Mouse (Mus musculus) kidney, postnatal 10 days (tissue): ENCODE measurements at regions not wholly inside any gene's neighbourhood (a gene's known extent, or its start where the extent isn't known, plus 50 kb on each side); places are given as distances from the start of the nearest gene placed in this dataset.

Experiments
- DNase-seq: peaks from one replicate; pipeline ENCODE4 v3.0.0; 2021; ENCODE audit warnings: mixed read lengths

- no peak for DNase-seq
Measured at GRCm38 (mm10) chr1:69375246-69375645, 267.4 kb upstream of the Erbb4 start.

- DNase-seq = no peak
Measured at GRCm38 (mm10) chr1:69370078-69370477, 262.2 kb upstream of the Erbb4 start.

GRCm38 (mm10) chr1:69367531-69367930 is 259.7 kb upstream of the Erbb4 start:
- DNase-seq = no peak

- no peak for DNase-seq
Measured at GRCm38 (mm10) chr1:69364069-69364468, 256.2 kb upstream of the Erbb4 start.

- DNase-seq = no peak
Measured at GRCm38 (mm10) chr1:69357548-69357947, 249.7 kb upstream of the Erbb4 start.

GRCm38 (mm10) chr1:69350417-69350816 is 242.6 kb upstream of the Erbb4 start:
- DNase-seq = no peak

- no peak for DNase-seq
Measured at GRCm38 (mm10) chr1:69349826-69350225, 242.0 kb upstream of the Erbb4 start.

GRCm38 (mm10) chr1:69342100-69342499 is 234.2 kb upstream of the Erbb4 start:
- DNase-seq = no peak

- DNase-seq = no peak
Measured at GRCm38 (mm10) chr1:69340481-69340880, 232.6 kb upstream of the Erbb4 start.

- DNase-seq = no peak
Measured at GRCm38 (mm10) chr1:69331418-69332254, 223.8 kb upstream of the Erbb4 start.

- DNase-seq = no peak
Measured at GRCm38 (mm10) chr1:69329399-69329798, 221.5 kb upstream of the Erbb4 start.

GRCm38 (mm10) chr1:69326711-69327110 is 218.9 kb upstream of the Erbb4 start:
- DNase-seq = no peak

GRCm38 (mm10) chr1:69319526-69319925 is 211.7 kb upstream of the Erbb4 start:
- DNase-seq = no peak

GRCm38 (mm10) chr1:69296816-69297215 is 189.0 kb upstream of the Erbb4 start:
- no peak for DNase-seq

- DNase-seq = no peak
Measured at GRCm38 (mm10) chr1:69291329-69291728, 183.5 kb upstream of the Erbb4 start.

- no peak for DNase-seq
Measured at GRCm38 (mm10) chr1:69286374-69286773, 178.5 kb upstream of the Erbb4 start.

GRCm38 (mm10) chr1:69277428-69277827 is 169.6 kb upstream of the Erbb4 start:
- no peak for DNase-seq

- DNase-seq = no peak
Measured at GRCm38 (mm10) chr1:69247691-69248090, 139.8 kb upstream of the Erbb4 start.

- DNase-seq = no peak
Measured at GRCm38 (mm10) chr1:69242289-69242909, 134.5 kb upstream of the Erbb4 start.

GRCm38 (mm10) chr1:69241502-69242214 is 133.8 kb upstream of the Erbb4 start:
- DNase-seq = peak; percentile 70

GRCm38 (mm10) chr1:69227864-69228263 is 120.0 kb upstream of the Erbb4 start:
- no peak for DNase-seq

- no peak for DNase-seq
Measured at GRCm38 (mm10) chr1:69212896-69213500, 105.1 kb upstream of the Erbb4 start.

GRCm38 (mm10) chr1:69202745-69203144 is 94.9 kb upstream of the Erbb4 start:
- DNase-seq = no peak
